Mouse (Mus musculus): Measurements from ENCODE around the gene Evi2b. TPM values are rescaled to one million over a fixed set of nuclear protein-coding genes. Genes with fewer than 3 reads are reported as not detected.

The Evi2b gene
- polyA plus RNA-seq, 1 experiment from 2014 or later: 0.14 TPM

GRCm38 (mm10) chr11:79527015-79527738 lies 3.6 kb upstream of the Evi2b start:
- Histone ChIP-seq H3K4me2 (ENCODE audit: low read length) (no peak overlapping the region), H3K36me3 (ENCODE audit: control insufficient read depth, insufficient read depth) (no peaks in the 10 kb centered on the region), H3K4me1 (replicated peaks; ENCODE audit: control insufficient read depth, insufficient read depth, low read length) (no peaks in the 10 kb centered on the region), H3K27ac (ENCODE audit: low read length) (no peak overlapping the region), H3K9me3 (ENCODE audit: control insufficient read depth, low read length) (no peaks in the 10 kb centered on the region), H3K27me3 (replicated peaks; ENCODE audit: control insufficient read depth, insufficient read depth, low read length) (no peaks in the 10 kb centered on the region), H3K9ac (replicated peaks; ENCODE audit: low read depth, low read length) (no peak overlapping the region), H3K4me3 (replicated peaks; ENCODE audit: low read length) (no peak overlapping the region)
- 84% methylated on average over 15 of the region's 15 CpGs for WGBS
- ATAC-seq: no peak

DNA sequence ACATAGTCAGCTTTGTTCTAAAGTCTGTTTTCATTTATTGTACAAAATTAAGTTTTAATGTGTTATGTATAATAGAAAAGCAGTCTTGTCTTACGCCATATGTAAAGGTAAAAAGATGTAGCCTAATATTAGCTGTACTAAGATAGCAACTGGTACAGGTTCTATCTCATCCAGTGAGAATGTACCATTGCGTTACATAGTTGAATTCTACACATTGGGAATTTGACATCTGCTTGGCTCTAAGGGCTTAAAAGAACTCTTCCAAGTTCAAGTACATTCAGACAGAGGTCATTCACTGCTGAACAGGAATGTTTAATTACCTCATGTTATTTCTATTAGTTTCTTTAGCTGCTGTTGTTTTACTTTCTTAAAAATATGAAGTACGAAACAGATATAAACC lies 3.0 kb upstream of the Evi2b start:
- Histone ChIP-seq H3K27ac (ENCODE audit: low read length) (no peak overlapping the region), H3K4me1 (replicated peaks; ENCODE audit: control insufficient read depth, insufficient read depth, low read length) (no peaks in the 10 kb centered on the region), H3K4me2 (ENCODE audit: low read length) (no peak overlapping the region), H3K27me3 (replicated peaks; ENCODE audit: control insufficient read depth, insufficient read depth, low read length) (no peaks in the 10 kb centered on the region), H3K4me3 (replicated peaks; ENCODE audit: low read length) (no peak overlapping the region), H3K36me3 (ENCODE audit: control insufficient read depth, insufficient read depth) (no peaks in the 10 kb centered on the region), H3K9ac (replicated peaks; ENCODE audit: low read depth, low read length) (no peak overlapping the region), H3K9me3 (ENCODE audit: control insufficient read depth, low read length) (no peaks in the 10 kb centered on the region)
- ATAC-seq: no peak
- 93% methylated on average over 3 of the region's 3 CpGs for WGBS

- no peaks in the 10 kb centered on the region for H3K9me3 ChIP-seq (ENCODE audit: control insufficient read depth, low read length)
- H3K36me3 ChIP-seq (ENCODE audit: control insufficient read depth, insufficient read depth): no peaks in the 10 kb centered on the region
- no peak overlapping the region for H3K9ac ChIP-seq (replicated peaks; ENCODE audit: low read depth, low read length)
- no peaks in the 10 kb centered on the region for H3K4me1 ChIP-seq (replicated peaks; ENCODE audit: control insufficient read depth, insufficient read depth, low read length)
- no peak overlapping the region for H3K4me3 ChIP-seq (replicated peaks; ENCODE audit: low read length)
- H3K4me2 ChIP-seq (ENCODE audit: low read length): no peak overlapping the region
- no peak for ATAC-seq
- 100% methylated on average over 1 of the region's 1 CpGs for WGBS
- H3K27ac ChIP-seq (ENCODE audit: low read length): no peak overlapping the region
- H3K27me3 ChIP-seq (replicated peaks; ENCODE audit: control insufficient read depth, insufficient read depth, low read length): no peaks in the 10 kb centered on the region
Observed at GRCm38 (mm10) chr11:79524310-79524575, 681 bp upstream of the Evi2b start.

DNA sequence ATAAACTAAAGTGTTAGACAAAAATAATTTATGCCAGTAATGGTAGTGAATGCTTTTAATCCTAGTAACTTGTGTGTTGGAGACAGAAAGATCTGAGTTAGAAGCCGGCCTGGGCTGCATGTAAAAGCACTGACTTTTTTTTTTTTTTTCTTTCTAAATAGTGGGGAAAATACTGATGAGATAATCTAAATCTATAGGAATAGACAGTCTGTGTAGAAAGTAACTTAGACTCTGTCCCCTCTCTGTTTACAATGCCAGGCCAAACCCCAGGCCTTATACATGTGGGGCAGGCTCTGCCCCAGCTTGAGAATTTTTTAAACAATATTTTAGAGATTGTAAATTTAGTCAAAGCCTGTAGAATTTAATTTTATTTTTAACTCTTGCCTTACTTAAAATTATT lies 618 bp downstream of the Evi2b start:
- Histone ChIP-seq H3K4me2 (ENCODE audit: low read length) (no peak overlapping the region), H3K4me3 (replicated peaks; ENCODE audit: low read length) (no peak overlapping the region), H3K4me1 (replicated peaks; ENCODE audit: control insufficient read depth, insufficient read depth, low read length) (no peaks in the 10 kb centered on the region), H3K27ac (ENCODE audit: low read length) (no peak overlapping the region), H3K9me3 (ENCODE audit: control insufficient read depth, low read length) (no peaks in the 10 kb centered on the region), H3K27me3 (replicated peaks; ENCODE audit: control insufficient read depth, insufficient read depth, low read length) (no peaks in the 10 kb centered on the region), H3K36me3 (ENCODE audit: control insufficient read depth, insufficient read depth) (no peaks in the 10 kb centered on the region), H3K9ac (replicated peaks; ENCODE audit: low read depth, low read length) (no peak overlapping the region)
- WGBS: 81% methylated on average over 1 of the region's 1 CpGs
- no peak for ATAC-seq

GRCm38 (mm10) chr11:79521930-79522329 lies 1.6 kb downstream of the Evi2b start:
- Histone ChIP-seq H3K9ac (replicated peaks; ENCODE audit: low read depth, low read length) (no peak overlapping the region), H3K27me3 (replicated peaks; ENCODE audit: control insufficient read depth, insufficient read depth, low read length) (no peaks in the 10 kb centered on the region), H3K27ac (ENCODE audit: low read length) (no peak overlapping the region), H3K4me1 (replicated peaks; ENCODE audit: control insufficient read depth, insufficient read depth, low read length) (no peaks in the 10 kb centered on the region), H3K4me3 (replicated peaks; ENCODE audit: low read length) (no peak overlapping the region), H3K9me3 (ENCODE audit: control insufficient read depth, low read length) (no peaks in the 10 kb centered on the region), H3K36me3 (ENCODE audit: control insufficient read depth, insufficient read depth) (no peaks in the 10 kb centered on the region), H3K4me2 (ENCODE audit: low read length) (no peak overlapping the region)
- no peak for ATAC-seq

GRCm38 (mm10) chr11:79520772-79521171 lies 2.8 kb downstream of the Evi2b start:
- no peaks in the 10 kb centered on the region for H3K36me3 ChIP-seq (ENCODE audit: control insufficient read depth, insufficient read depth)
- ATAC-seq: no peak

DNA sequence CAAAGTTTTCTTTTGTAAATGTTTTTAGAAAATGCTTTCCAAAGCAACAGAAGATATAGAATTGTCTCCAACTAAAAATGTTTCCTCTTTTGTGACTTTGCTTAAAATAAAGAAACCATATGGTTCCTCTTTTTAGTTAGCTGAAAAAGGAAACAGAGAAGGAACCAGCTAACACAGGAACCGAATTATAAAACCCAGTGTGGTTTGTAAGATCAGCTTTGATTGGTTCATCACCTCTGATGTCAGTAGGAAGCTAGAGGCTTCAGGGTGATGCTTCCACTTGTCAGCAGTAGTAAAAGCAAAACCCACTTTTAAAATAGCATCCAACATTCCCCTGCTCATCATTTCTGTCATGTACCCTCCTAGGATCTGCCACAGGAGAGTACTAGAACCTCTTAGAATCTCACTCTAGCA lies 3.7 kb downstream of the Evi2b start:
- H3K27ac ChIP-seq (ENCODE audit: low read length): no peak overlapping the region
- 74% methylated on average over 1 of the region's 1 CpGs for WGBS
- H3K9me3 ChIP-seq (ENCODE audit: control insufficient read depth, low read length): no peaks in the 10 kb centered on the region
- no peaks in the 10 kb centered on the region for H3K27me3 ChIP-seq (replicated peaks; ENCODE audit: control insufficient read depth, insufficient read depth, low read length)
- H3K9ac ChIP-seq (replicated peaks; ENCODE audit: low read depth, low read length): no peak overlapping the region
- no peak for ATAC-seq
- H3K36me3 ChIP-seq (ENCODE audit: control insufficient read depth, insufficient read depth): no peaks in the 10 kb centered on the region
- no peak overlapping the region for H3K4me3 ChIP-seq (replicated peaks; ENCODE audit: low read length)
- H3K4me1 ChIP-seq (replicated peaks; ENCODE audit: control insufficient read depth, insufficient read depth, low read length): no peaks in the 10 kb centered on the region
- no peak overlapping the region for H3K4me2 ChIP-seq (ENCODE audit: low read length)

More at GRCm38 (mm10) chr11:79520772-79521171, 2.8 kb downstream of the Evi2b start:
- no peak overlapping the region for H3K4me2 ChIP-seq (ENCODE audit: low read length)
- no peak overlapping the region for H3K9ac ChIP-seq (replicated peaks; ENCODE audit: low read depth, low read length)
- no peaks in the 10 kb centered on the region for H3K9me3 ChIP-seq (ENCODE audit: control insufficient read depth, low read length)
- no peak overlapping the region for H3K27ac ChIP-seq (ENCODE audit: low read length)
- no peak overlapping the region for H3K4me3 ChIP-seq (replicated peaks; ENCODE audit: low read length)
- H3K27me3 ChIP-seq (replicated peaks; ENCODE audit: control insufficient read depth, insufficient read depth, low read length): no peaks in the 10 kb centered on the region
- H3K4me1 ChIP-seq (replicated peaks; ENCODE audit: control insufficient read depth, insufficient read depth, low read length): no peaks in the 10 kb centered on the region

GRCm38 (mm10) chr11:79519299-79519698 lies 4.3 kb downstream of the Evi2b start:
- Histone ChIP-seq H3K9me3 (ENCODE audit: control insufficient read depth, low read length) (no peaks in the 10 kb centered on the region), H3K27ac (ENCODE audit: low read length) (no peak overlapping the region), H3K36me3 (ENCODE audit: control insufficient read depth, insufficient read depth) (no peaks in the 10 kb centered on the region), H3K27me3 (replicated peaks; ENCODE audit: control insufficient read depth, insufficient read depth, low read length) (no peaks in the 10 kb centered on the region), H3K4me1 (replicated peaks; ENCODE audit: control insufficient read depth, insufficient read depth, low read length) (no peaks in the 10 kb centered on the region), H3K9ac (replicated peaks; ENCODE audit: low read depth, low read length) (no peak overlapping the region), H3K4me3 (replicated peaks; ENCODE audit: low read length) (no peak overlapping the region), H3K4me2 (ENCODE audit: low read length) (no peak overlapping the region)
- 85% methylated on average over 6 of the region's 6 CpGs for WGBS
- ATAC-seq: no peak

DNA sequence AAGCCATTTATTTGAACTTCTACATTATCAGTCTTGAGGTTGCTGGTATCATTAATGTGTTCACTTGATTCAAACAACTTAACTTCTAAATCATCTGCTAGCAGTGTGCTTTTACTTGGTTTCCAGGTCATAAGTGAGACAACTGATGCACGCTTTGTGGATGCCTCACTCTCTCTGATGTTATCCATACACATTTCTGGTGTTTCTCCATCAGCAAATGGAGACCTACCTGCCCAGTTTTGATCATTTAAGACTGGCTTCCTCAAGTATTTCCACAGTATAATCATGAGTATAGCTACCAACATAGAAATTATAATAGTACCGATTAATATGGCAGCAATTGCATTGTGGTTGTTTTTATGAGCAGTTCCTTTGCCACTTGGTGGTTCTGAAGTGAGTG lies 7.8 kb downstream of the Evi2b start:
- ATAC-seq: no peak
- H3K4me3 ChIP-seq (replicated peaks; ENCODE audit: low read length): no peak overlapping the region
- no peak overlapping the region for H3K4me2 ChIP-seq (ENCODE audit: low read length)
- no peaks in the 10 kb centered on the region for H3K4me1 ChIP-seq (replicated peaks; ENCODE audit: control insufficient read depth, insufficient read depth, low read length)
- 96% methylated on average over 2 of the region's 2 CpGs for WGBS
- no peaks in the 10 kb centered on the region for H3K36me3 ChIP-seq (ENCODE audit: control insufficient read depth, insufficient read depth)
- no peaks in the 10 kb centered on the region for H3K9me3 ChIP-seq (ENCODE audit: control insufficient read depth, low read length)
- no peak overlapping the region for H3K27ac ChIP-seq (ENCODE audit: low read length)
- H3K9ac ChIP-seq (replicated peaks; ENCODE audit: low read depth, low read length): no peak overlapping the region
- no peaks in the 10 kb centered on the region for H3K27me3 ChIP-seq (replicated peaks; ENCODE audit: control insufficient read depth, insufficient read depth, low read length)

DNA sequence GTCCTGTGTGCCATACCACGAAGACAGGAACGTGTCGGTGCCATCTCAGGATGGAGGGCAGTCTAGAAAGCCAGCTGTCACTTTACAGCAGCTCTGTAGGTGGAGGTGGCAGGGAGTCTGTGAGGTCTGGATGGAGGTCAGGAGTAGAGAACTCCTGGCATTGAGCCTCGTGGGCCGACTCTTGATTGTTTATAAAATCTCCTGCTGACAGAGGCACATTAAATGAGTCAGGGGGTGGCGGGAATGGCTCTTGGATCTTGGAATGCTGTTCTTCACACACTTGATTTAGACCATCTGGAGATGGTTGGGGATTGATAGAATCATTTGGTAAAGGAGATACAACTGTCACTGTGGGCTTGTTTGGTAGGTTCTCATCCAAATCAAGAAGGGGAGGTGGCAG lies 8.2 kb downstream of the Evi2b start:
- ATAC-seq: no peak
- Histone ChIP-seq H3K4me3 (replicated peaks; ENCODE audit: low read length) (no peak overlapping the region), H3K27me3 (replicated peaks; ENCODE audit: control insufficient read depth, insufficient read depth, low read length) (no peaks in the 10 kb centered on the region), H3K27ac (ENCODE audit: low read length) (no peak overlapping the region), H3K9me3 (ENCODE audit: control insufficient read depth, low read length) (no peaks in the 10 kb centered on the region), H3K4me1 (replicated peaks; ENCODE audit: control insufficient read depth, insufficient read depth, low read length) (no peaks in the 10 kb centered on the region), H3K9ac (replicated peaks; ENCODE audit: low read depth, low read length) (no peak overlapping the region), H3K4me2 (ENCODE audit: low read length) (no peak overlapping the region), H3K36me3 (ENCODE audit: control insufficient read depth, insufficient read depth) (no peaks in the 10 kb centered on the region)
- 75% methylated on average over 6 of the region's 6 CpGs for WGBS
